Mouse (Mus musculus) liver, embryonic 13.5 days (tissue): ENCODE measurements around the gene Mtg1. TPM values are rescaled to one million over a fixed set of nuclear protein-coding genes. Genes with fewer than 3 reads are reported as not detected.
"Not testable (repeated sequence)": the region's sequence is repeated elsewhere in the genome, so short reads cannot be mapped to it uniquely, and the experiment has no call there.

Experiments
- ATAC-seq: fragments of 200-750 bp; cut with Nextera tagmentation; 2 replicates; pipeline ENCODE4 v1.8.0; 2017; ENCODE audit warnings: low read depth, mild to moderate bottlenecking, moderate number of reproducible peaks, moderate library complexity
- DNase-seq: peaks from one replicate; pipeline ENCODE4 v3.0.0; 2022
- H3K27ac ChIP-seq: fragments of 300-500 bp; sonication (generic); 2 replicates; pipeline ENCODE4 v1.5.1; 2015; ENCODE audit warnings: moderate library complexity, mild to moderate bottlenecking, inconsistent platforms
- H3K27me3 ChIP-seq: fragments of 300-500 bp; sonication (generic); 2 replicates; pipeline ENCODE4 v1.6.1; 2015; ENCODE audit warnings: mild to moderate bottlenecking, inconsistent platforms
- H3K36me3 ChIP-seq: fragments of 300-500 bp; sonication (generic); 2 replicates; pipeline ENCODE4 v1.6.1; 2015; ENCODE audit warnings: mild to moderate bottlenecking, inconsistent platforms
- H3K4me1 ChIP-seq: fragments of 300-500 bp; sonication (generic); replicated peaks from 2 replicates; pipeline ENCODE4 v1.6.1; 2015; ENCODE audit warnings: inconsistent platforms
- H3K4me2 ChIP-seq: fragments of 300-500 bp; sonication (generic); 2 replicates; pipeline ENCODE4 v1.6.1; 2015; ENCODE audit warnings: inconsistent platforms, mild to moderate bottlenecking, moderate library complexity
- H3K4me3 ChIP-seq: fragments of 300-500 bp; sonication (generic); replicated peaks from 2 replicates; pipeline ENCODE4 v1.5.1; 2015; ENCODE audit warnings: mild to moderate bottlenecking, inconsistent platforms
- H3K9ac ChIP-seq: fragments of 300-500 bp; sonication (generic); 2 replicates; pipeline ENCODE4 v1.6.1; 2015; ENCODE audit warnings: mild to moderate bottlenecking, inconsistent platforms
- H3K9me3 ChIP-seq: fragments of 300-500 bp; sonication (generic); replicated peaks from 2 replicates; pipeline ENCODE4 v1.6.1; 2016; ENCODE audit warnings: inconsistent platforms
- WGBS: fragments of 180-500 bp; shearing (Covaris S2); methylation state at CpG from one replicate; pipeline ENCODE4 v1.1.7; 2015; ENCODE audit not compliant: insufficient replicate concordance; 5-methylcytosine and 5-hydroxymethylcytosine counted together
- polyA plus RNA-seq: library from polyadenylated mRNA; unstranded; fragments of >200 nt; fragmentation: Nextera tagmentation; extraction: Ambion mirVana; gene quantifications from 2 replicates; pipeline ENCODE4 v1.2.1, GENCODE M21; 2015

Mtg1 gene
- polyA plus RNA-seq, 1 experiment from 2014 or later = 21.1 TPM

GRCm38 (mm10) chr7:140134033-140134432 lies 3.3 kb upstream of the Mtg1 start:
- H3K9me3 ChIP-seq, H3K4me2 ChIP-seq, H3K36me3 ChIP-seq, H3K4me1 ChIP-seq, H3K4me3 ChIP-seq, H3K9ac ChIP-seq, H3K27ac ChIP-seq, ATAC-seq, H3K27me3 ChIP-seq, DNase-seq: not testable (repeated sequence)
- WGBS = 24% methylated on average over 3 of the region's 7 CpGs

GRCm38 (mm10) chr7:140135106-140135770 lies 2.1 kb upstream of the Mtg1 start:
- H3K9ac ChIP-seq = no peak overlapping the region
- no peak overlapping the region for H3K4me2 ChIP-seq
- no peak overlapping the region for H3K27ac ChIP-seq
- ATAC-seq (no peak), DNase-seq (no peak)
- H3K4me3 ChIP-seq = no peak overlapping the region
- peaks cover 9% of the 10 kb centered on the region for H3K4me1 ChIP-seq
- no peaks in the 10 kb centered on the region for H3K36me3 ChIP-seq
- H3K27me3 ChIP-seq = no peaks in the 10 kb centered on the region
- no peaks in the 10 kb centered on the region for H3K9me3 ChIP-seq
- WGBS = 65% methylated on average over 5 of the region's 5 CpGs

- Histone ChIP-seq H3K27me3 (no peaks in the 10 kb centered on the region), H3K4me1 (peaks cover 9% of the 10 kb centered on the region), H3K9me3 (no peaks in the 10 kb centered on the region), H3K9ac (peak overlapping the region; percentile 88), H3K4me3 (peak overlapping the region; percentile 85), H3K27ac (peak overlapping the region; percentile 78), H3K4me2 (peak overlapping the region; percentile 86), H3K36me3 (no peaks in the 10 kb centered on the region)
- DNase-seq (no peak), ATAC-seq (no peak)
- WGBS = 2% methylated on average over 8 of the region's 8 CpGs
These were observed 602 bp downstream of the Mtg1 start for GRCm38 (mm10) chr7:140138021-140138310.

- Histone ChIP-seq H3K4me3 (no peak overlapping the region), H3K27ac (no peak overlapping the region), H3K36me3 (peaks cover 2% of the 10 kb centered on the region; the same call in 1 of the 2 replicates), H3K9ac (no peak overlapping the region), H3K4me1 (peaks cover 9% of the 10 kb centered on the region), H3K4me2 (no peak overlapping the region), H3K27me3 (no peaks in the 10 kb centered on the region), H3K9me3 (no peaks in the 10 kb centered on the region)
- ATAC-seq (no peak), DNase-seq (peak; percentile 50)
- WGBS = 3% methylated on average over 14 of the region's 14 CpGs
These were observed 4.0 kb downstream of the Mtg1 start for GRCm38 (mm10) chr7:140141350-140141749.

- no peak overlapping the region for H3K9ac ChIP-seq
- H3K4me1 ChIP-seq = 0 out of 2 replicates have a peak, but pooled peaks cover under 1% of the 10 kb centered on the region
- no peak overlapping the region for H3K4me2 ChIP-seq
- no peaks in the 10 kb centered on the region for H3K9me3 ChIP-seq
- peaks cover 10% of the 10 kb centered on the region; the same call in 1 of the 2 replicates for H3K36me3 ChIP-seq
- WGBS = 79% methylated on average over 4 of the region's 4 CpGs
- H3K4me3 ChIP-seq = no peak overlapping the region
- no peaks in the 10 kb centered on the region for H3K27me3 ChIP-seq
- H3K27ac ChIP-seq = no peak overlapping the region
- no peak for DNase-seq
- ATAC-seq = no peak
These were observed 7.2 kb downstream of the Mtg1 start for GRCm38 (mm10) chr7:140144550-140144949.

- Histone ChIP-seq H3K27ac (no peak overlapping the region), H3K36me3 (peaks cover 6% of the 10 kb centered on the region; the same call in 1 of the 2 replicates), H3K4me1 (no peaks in the 10 kb centered on the region), H3K9ac (no peak overlapping the region), H3K4me3 (no peak overlapping the region), H3K27me3 (peaks cover 46% of the 10 kb centered on the region), H3K9me3 (no peaks in the 10 kb centered on the region), H3K4me2 (no peak overlapping the region)
- ATAC-seq (no peak), DNase-seq (no peak)
- WGBS = 15% methylated on average over 28 of the region's 28 CpGs
These were observed 16.0 kb downstream of the Mtg1 start for GRCm38 (mm10) chr7:140153383-140153782.

GRCm38 (mm10) chr7:140153829-140154217 lies 16.5 kb downstream of the Mtg1 start:
- H3K4me1 ChIP-seq = no peaks in the 10 kb centered on the region
- ATAC-seq = no peak
- 26% methylated on average over 4 of the region's 4 CpGs for WGBS
- H3K27ac ChIP-seq = no peak overlapping the region
- H3K9me3 ChIP-seq = no peaks in the 10 kb centered on the region
- no peak overlapping the region for H3K4me3 ChIP-seq
- no peak overlapping the region for H3K4me2 ChIP-seq
- no peak for DNase-seq
- H3K36me3 ChIP-seq = peaks cover 6% of the 10 kb centered on the region; the same call in 1 of the 2 replicates
- peaks cover 49% of the 10 kb centered on the region for H3K27me3 ChIP-seq
- H3K9ac ChIP-seq = no peak overlapping the region

GRCm38 (mm10) chr7:140154218-140154927 lies 17.0 kb downstream of the Mtg1 start, which contains the start of gene Sprn:
Sprn (minus strand) TSS chr7:140154877.
- Histone ChIP-seq H3K27me3 (peaks cover 53% of the 10 kb centered on the region), H3K9me3 (no peaks in the 10 kb centered on the region), H3K4me3 (no peak within 1 kb of the TSS), H3K27ac (no peak within 1 kb of the TSS), H3K9ac (no peak within 1 kb of the TSS), H3K4me1 (no peaks in the 10 kb centered on the region), H3K36me3 (peaks cover 6% of the 10 kb centered on the region; the same call in 1 of the 2 replicates), H3K4me2 (no peak within 1 kb of the TSS)
- no peak for DNase-seq
- ATAC-seq = no peak
- 10% methylated on average over 28 of the region's 28 CpGs for WGBS

- no peaks in the 10 kb centered on the region for H3K36me3 ChIP-seq
- H3K4me3 ChIP-seq = no peak overlapping the region
- DNase-seq (no peak), ATAC-seq (no peak)
- no peak overlapping the region for H3K4me2 ChIP-seq
- 64% methylated on average over 3 of the region's 3 CpGs for WGBS
- H3K9me3 ChIP-seq = no peaks in the 10 kb centered on the region
- H3K27me3 ChIP-seq = peaks cover 16% of the 10 kb centered on the region
- H3K27ac ChIP-seq = no peak overlapping the region
- no peaks in the 10 kb centered on the region for H3K4me1 ChIP-seq
- H3K9ac ChIP-seq = no peak overlapping the region
These were observed 23.0 kb downstream of the Mtg1 start for GRCm38 (mm10) chr7:140160363-140160762.

GRCm38 (mm10) chr7:140164664-140165063 lies 27.3 kb downstream of the Mtg1 start, which contains the start of gene Olfr522:
Olfr522 (minus strand) TSS chr7:140164764.
- H3K4me2 ChIP-seq = no peak within 1 kb of the TSS
- WGBS = 56% methylated on average over 7 of the region's 7 CpGs
- no peaks in the 10 kb centered on the region for H3K4me1 ChIP-seq
- H3K4me3 ChIP-seq = no peak within 1 kb of the TSS
- DNase-seq (no peak), ATAC-seq (no peak)
- H3K9me3 ChIP-seq = no peaks in the 10 kb centered on the region
- H3K27ac ChIP-seq = no peak within 1 kb of the TSS
- H3K9ac ChIP-seq = no peak within 1 kb of the TSS
- H3K36me3 ChIP-seq = no peaks in the 10 kb centered on the region
- no peaks in the 10 kb centered on the region for H3K27me3 ChIP-seq

- H3K4me2 ChIP-seq = no peak overlapping the region
- no peak overlapping the region for H3K4me3 ChIP-seq
- 50% methylated on average over 1 of the region's 1 CpGs for WGBS
- H3K9ac ChIP-seq = no peak overlapping the region
- H3K9me3 ChIP-seq = no peaks in the 10 kb centered on the region
- no peak overlapping the region for H3K27ac ChIP-seq
- H3K27me3 ChIP-seq = no peaks in the 10 kb centered on the region
- DNase-seq (no peak), ATAC-seq (no peak)
- no peaks in the 10 kb centered on the region for H3K4me1 ChIP-seq
- no peaks in the 10 kb centered on the region for H3K36me3 ChIP-seq
These were observed 30.6 kb downstream of the Mtg1 start for GRCm38 (mm10) chr7:140167950-140168349.

GRCm38 (mm10) chr7:140169386-140169785 lies 32.0 kb downstream of the Mtg1 start:
- Histone ChIP-seq H3K9ac (no peak overlapping the region), H3K4me2 (no peak overlapping the region), H3K9me3 (no peaks in the 10 kb centered on the region), H3K27ac (no peak overlapping the region), H3K36me3 (no peaks in the 10 kb centered on the region), H3K4me3 (no peak overlapping the region), H3K27me3 (no peaks in the 10 kb centered on the region), H3K4me1 (no peaks in the 10 kb centered on the region)
- 70% methylated on average over 4 of the region's 4 CpGs for WGBS
- DNase-seq (no peak), ATAC-seq (no peak)
